Mouse (Mus musculus): ENCODE results near the gene Prkn. TPM values are rescaled to one million over a fixed set of nuclear protein-coding genes. Genes with fewer than 3 reads are reported as not detected.
A peak's percentile ranks its signal among the peaks of the same experiment; 100 is the strongest.

Prkn gene
- polyA plus RNA-seq, 1 experiment from 2014 or later = 2.8 TPM

DNA sequence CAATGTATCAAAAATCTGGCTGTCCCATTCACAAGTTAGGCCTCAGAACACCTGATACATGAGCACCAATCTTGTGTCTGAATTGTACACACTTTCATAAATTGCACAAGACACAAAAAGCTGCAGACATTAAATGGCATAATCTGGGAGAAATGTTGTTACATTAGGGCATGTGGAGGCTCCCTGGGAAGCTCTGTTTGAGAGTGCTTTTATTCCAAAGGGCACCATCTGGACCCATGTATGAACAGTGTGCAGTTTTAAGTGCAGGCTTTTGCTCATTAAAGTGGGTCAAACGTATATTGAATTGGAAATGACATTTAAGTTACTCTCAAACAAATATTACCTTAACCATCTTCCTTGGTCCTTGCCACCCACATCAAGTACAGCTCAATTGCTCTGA is 246.3 kb downstream of the Prkn start:
- no peak overlapping the region for H3K4me2 ChIP-seq (replicated peaks)
- H3K4me1 ChIP-seq = no peaks in the 10 kb centered on the region
- H3K36me3 ChIP-seq = no peaks in the 10 kb centered on the region
- no peak overlapping the region for H3K27ac ChIP-seq (replicated peaks)
- ATAC-seq (ENCODE audit: insufficient number of reproducible peaks, low FRiP score, low TSS enrichment, low read depth) = no peak
- WGBS = 41% methylated on average over 1 of the region's 1 CpGs
- H3K4me3 ChIP-seq (replicated peaks) = no peak overlapping the region
- peaks cover 5% of the 10 kb centered on the region; the same call in 1 of the 2 replicates for H3K27me3 ChIP-seq
- H3K9ac ChIP-seq = no peak overlapping the region
- H3K9me3 ChIP-seq (replicated peaks) = no peaks in the 10 kb centered on the region

GRCm38 (mm10) chr17:11087088-11087487 is 246.9 kb downstream of the Prkn start:
- no peak for ATAC-seq (ENCODE audit: insufficient number of reproducible peaks, low FRiP score, low TSS enrichment, low read depth)
- Histone ChIP-seq H3K36me3 (no peaks in the 10 kb centered on the region), H3K9me3 (replicated peaks) (no peaks in the 10 kb centered on the region), H3K4me1 (no peaks in the 10 kb centered on the region), H3K4me2 (replicated peaks) (no peak overlapping the region), H3K4me3 (replicated peaks) (no peak overlapping the region), H3K27me3 (peaks cover 5% of the 10 kb centered on the region; the same call in 1 of the 2 replicates), H3K27ac (replicated peaks) (no peak overlapping the region), H3K9ac (no peak overlapping the region)
- WGBS = 27% methylated on average over 5 of the region's 5 CpGs

DNA sequence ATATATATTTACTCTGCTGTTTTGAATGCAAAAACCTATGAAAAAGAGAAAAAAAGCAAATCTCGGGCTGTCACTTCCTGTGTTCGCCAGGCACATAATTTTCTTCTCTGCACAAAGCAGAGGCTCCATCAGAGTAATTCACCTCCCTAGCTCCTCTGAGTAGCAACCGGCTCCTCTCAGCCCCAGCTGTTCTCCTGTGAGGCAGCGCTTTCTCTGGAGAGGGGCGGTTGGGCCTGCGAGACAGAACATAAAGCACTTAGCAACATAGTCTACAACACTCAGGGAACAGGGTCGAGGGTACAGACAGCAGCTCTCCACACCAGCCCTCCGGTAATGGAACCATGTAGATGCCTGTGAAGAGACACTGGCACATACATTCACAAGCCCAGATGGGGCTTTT is 247.6 kb downstream of the Prkn start:
- Histone ChIP-seq H3K36me3 (no peaks in the 10 kb centered on the region), H3K4me3 (replicated peaks) (no peak overlapping the region), H3K27me3 (peaks cover 5% of the 10 kb centered on the region; the same call in 1 of the 2 replicates), H3K9ac (no peak overlapping the region), H3K4me2 (replicated peaks) (no peak overlapping the region), H3K27ac (replicated peaks) (no peak overlapping the region), H3K4me1 (peaks cover 4% of the 10 kb centered on the region; the same call in 1 of the 2 replicates), H3K9me3 (replicated peaks) (no peaks in the 10 kb centered on the region)
- WGBS = 22% methylated on average over 8 of the region's 8 CpGs
- ATAC-seq (ENCODE audit: insufficient number of reproducible peaks, low FRiP score, low TSS enrichment, low read depth) = no peak

DNA sequence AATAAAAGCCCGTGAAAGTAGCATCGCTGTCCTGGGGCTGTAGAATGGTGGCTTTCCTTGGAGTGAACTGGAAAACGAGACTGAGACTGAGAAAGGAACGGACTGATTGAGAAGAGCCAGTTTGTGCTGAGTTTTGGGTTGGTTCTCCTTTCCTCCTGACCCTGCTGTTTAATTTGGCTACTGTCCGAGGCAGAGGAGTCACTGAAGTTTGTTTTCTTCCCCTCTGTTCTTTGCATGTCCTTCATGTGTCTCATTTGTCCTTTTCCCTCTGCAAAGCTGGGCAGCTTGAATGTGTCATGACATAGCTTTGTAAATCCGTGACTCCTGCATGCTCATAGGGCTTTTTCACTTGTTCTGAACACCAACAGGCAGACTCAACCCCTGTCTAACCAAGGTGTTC is 249.2 kb downstream of the Prkn start:
- WGBS = 82% methylated on average over 6 of the region's 6 CpGs
- Histone ChIP-seq H3K27ac (replicated peaks) (no peak overlapping the region), H3K4me2 (replicated peaks) (no peak overlapping the region), H3K4me3 (replicated peaks) (no peak overlapping the region), H3K9ac (no peak overlapping the region), H3K4me1 (peaks cover 8% of the 10 kb centered on the region; the same call in 1 of the 2 replicates), H3K36me3 (no peaks in the 10 kb centered on the region), H3K27me3 (peaks cover 5% of the 10 kb centered on the region; the same call in 1 of the 2 replicates), H3K9me3 (replicated peaks) (no peaks in the 10 kb centered on the region)
- no peak for ATAC-seq (ENCODE audit: insufficient number of reproducible peaks, low FRiP score, low TSS enrichment, low read depth)

GRCm38 (mm10) chr17:11092900-11093299 is 252.7 kb downstream of the Prkn start:
- 24% methylated on average over 6 of the region's 6 CpGs for WGBS
- Histone ChIP-seq H3K4me1 (peaks cover 8% of the 10 kb centered on the region; the same call in 1 of the 2 replicates), H3K4me3 (replicated peaks) (no peak overlapping the region), H3K9me3 (replicated peaks) (no peaks in the 10 kb centered on the region), H3K4me2 (replicated peaks) (no peak overlapping the region), H3K9ac (no peak overlapping the region), H3K36me3 (no peaks in the 10 kb centered on the region), H3K27ac (replicated peaks) (no peak overlapping the region), H3K27me3 (peaks cover 5% of the 10 kb centered on the region; the same call in 1 of the 2 replicates)
- 0 out of 2 replicates have a peak, but pooled peaks have one; percentile 39 for ATAC-seq (ENCODE audit: insufficient number of reproducible peaks, low FRiP score, low TSS enrichment, low read depth)

DNA sequence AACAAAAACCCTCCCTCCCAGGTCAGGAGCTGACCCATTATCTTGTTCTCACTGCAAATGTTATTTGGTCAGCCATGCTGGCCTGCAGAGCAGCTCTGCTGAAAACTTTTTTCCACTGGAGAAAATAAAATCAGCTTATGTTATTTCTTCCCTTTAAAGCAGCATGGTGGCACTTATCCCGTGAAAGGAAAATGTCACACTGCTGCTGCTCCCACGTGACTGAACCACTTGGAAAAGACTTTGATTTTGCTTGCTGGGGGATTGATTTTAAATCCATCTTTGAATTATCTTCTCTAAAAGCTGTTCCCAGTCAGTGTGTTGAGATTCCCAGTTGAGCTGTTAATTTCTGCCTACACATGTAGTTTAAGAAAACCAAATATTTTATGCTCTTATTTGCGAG is 253.1 kb downstream of the Prkn start:
- H3K9me3 ChIP-seq (replicated peaks) = no peaks in the 10 kb centered on the region
- H3K4me2 ChIP-seq (replicated peaks) = no peak overlapping the region
- whole genome bisulfite sequencing = 42% methylated on average over 3 of the region's 3 CpGs
- H3K4me1 ChIP-seq = peaks cover 8% of the 10 kb centered on the region; the same call in 1 of the 2 replicates
- H3K27ac ChIP-seq (replicated peaks) = no peak overlapping the region
- no peak for ATAC-seq (ENCODE audit: insufficient number of reproducible peaks, low FRiP score, low TSS enrichment, low read depth)
- no peaks in the 10 kb centered on the region for H3K36me3 ChIP-seq
- H3K4me3 ChIP-seq (replicated peaks) = no peak overlapping the region
- H3K27me3 ChIP-seq = peaks cover 5% of the 10 kb centered on the region; the same call in 1 of the 2 replicates
- H3K9ac ChIP-seq = no peak overlapping the region

GRCm38 (mm10) chr17:11107007-11107406 is 266.8 kb downstream of the Prkn start:
- 70% methylated on average over 3 of the region's 3 CpGs for WGBS
- H3K9ac ChIP-seq = no peak overlapping the region

DNA sequence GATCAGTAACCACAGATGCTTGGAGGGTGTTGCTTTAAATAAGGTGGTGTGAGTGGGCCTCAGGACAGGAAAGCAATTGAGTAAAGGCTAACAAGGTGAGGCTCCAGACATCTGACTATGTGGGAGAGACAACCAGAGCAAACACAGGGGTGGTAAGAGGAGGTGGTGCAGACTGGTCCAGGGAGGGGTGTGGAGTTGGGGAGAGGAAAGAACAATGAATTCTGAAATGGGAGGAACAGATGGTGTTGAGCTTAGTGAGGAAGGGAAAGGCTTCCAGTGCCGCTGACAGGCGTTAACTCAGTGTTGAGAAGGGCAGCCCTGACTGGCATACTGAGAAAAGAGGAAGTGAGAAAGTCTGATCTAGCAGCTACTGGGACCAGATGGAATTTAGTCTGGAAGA is 267.7 kb downstream of the Prkn start:
- no peaks in the 10 kb centered on the region for H3K36me3 ChIP-seq
- H3K9me3 ChIP-seq (replicated peaks) = no peaks in the 10 kb centered on the region
- no peak overlapping the region for H3K4me3 ChIP-seq (replicated peaks)
- H3K9ac ChIP-seq = no peak overlapping the region
- no peak overlapping the region for H3K27ac ChIP-seq (replicated peaks)
- no peak for ATAC-seq (ENCODE audit: insufficient number of reproducible peaks, low FRiP score, low TSS enrichment, low read depth)
- H3K4me1 ChIP-seq = no peaks in the 10 kb centered on the region
- WGBS = 52% methylated on average over 2 of the region's 2 CpGs
- no peaks in the 10 kb centered on the region for H3K27me3 ChIP-seq
- H3K4me2 ChIP-seq (replicated peaks) = no peak overlapping the region

More at GRCm38 (mm10) chr17:11107007-11107406, 266.8 kb downstream of the Prkn start:
- Histone ChIP-seq H3K9me3 (replicated peaks) (no peaks in the 10 kb centered on the region), H3K27ac (replicated peaks) (no peak overlapping the region), H3K27me3 (no peaks in the 10 kb centered on the region), H3K4me2 (replicated peaks) (no peak overlapping the region), H3K4me3 (replicated peaks) (no peak overlapping the region), H3K4me1 (no peaks in the 10 kb centered on the region), H3K36me3 (no peaks in the 10 kb centered on the region)
- no peak for ATAC-seq (ENCODE audit: insufficient number of reproducible peaks, low FRiP score, low TSS enrichment, low read depth)

DNA sequence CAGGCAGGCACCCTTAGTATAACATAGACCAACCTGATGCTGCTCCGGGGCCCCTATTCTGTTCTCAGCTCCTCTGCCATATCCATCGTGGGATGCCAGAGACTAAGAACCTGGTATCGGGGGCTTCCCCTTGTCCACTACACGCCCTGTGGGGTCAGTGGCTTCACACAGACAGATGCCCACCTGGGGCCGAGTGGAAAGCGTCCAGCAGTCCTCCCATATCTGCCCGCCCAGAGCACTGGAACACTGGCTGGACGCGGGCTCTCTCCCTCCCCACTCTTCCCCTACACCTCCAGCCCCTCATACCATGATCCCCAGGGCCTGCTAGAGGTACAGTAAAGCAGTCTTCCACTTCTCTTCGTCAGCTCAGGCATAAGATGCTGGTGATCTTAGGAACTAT is 277.3 kb downstream of the Prkn start:
- no peaks in the 10 kb centered on the region for H3K27me3 ChIP-seq
- no peaks in the 10 kb centered on the region for H3K4me1 ChIP-seq
- H3K9ac ChIP-seq = no peak overlapping the region
- no peak overlapping the region for H3K4me2 ChIP-seq (replicated peaks)
- no peaks in the 10 kb centered on the region for H3K9me3 ChIP-seq (replicated peaks)
- no peak for ATAC-seq (ENCODE audit: insufficient number of reproducible peaks, low FRiP score, low TSS enrichment, low read depth)
- H3K27ac ChIP-seq (replicated peaks) = no peak overlapping the region
- WGBS = 74% methylated on average over 10 of the region's 10 CpGs
- no peak overlapping the region for H3K4me3 ChIP-seq (replicated peaks)
- no peaks in the 10 kb centered on the region for H3K36me3 ChIP-seq

- Histone ChIP-seq H3K36me3 (no peaks in the 10 kb centered on the region), H3K4me3 (replicated peaks) (no peak overlapping the region), H3K4me2 (replicated peaks) (no peak overlapping the region), H3K9ac (no peak overlapping the region), H3K4me1 (no peaks in the 10 kb centered on the region), H3K9me3 (replicated peaks) (no peaks in the 10 kb centered on the region), H3K27ac (replicated peaks) (no peak overlapping the region), H3K27me3 (no peaks in the 10 kb centered on the region)
- 68% methylated on average over 7 of the region's 7 CpGs for WGBS
- ATAC-seq (ENCODE audit: insufficient number of reproducible peaks, low FRiP score, low TSS enrichment, low read depth) = no peak
Observed at GRCm38 (mm10) chr17:11124048-11124447, 283.9 kb downstream of the Prkn start.

DNA sequence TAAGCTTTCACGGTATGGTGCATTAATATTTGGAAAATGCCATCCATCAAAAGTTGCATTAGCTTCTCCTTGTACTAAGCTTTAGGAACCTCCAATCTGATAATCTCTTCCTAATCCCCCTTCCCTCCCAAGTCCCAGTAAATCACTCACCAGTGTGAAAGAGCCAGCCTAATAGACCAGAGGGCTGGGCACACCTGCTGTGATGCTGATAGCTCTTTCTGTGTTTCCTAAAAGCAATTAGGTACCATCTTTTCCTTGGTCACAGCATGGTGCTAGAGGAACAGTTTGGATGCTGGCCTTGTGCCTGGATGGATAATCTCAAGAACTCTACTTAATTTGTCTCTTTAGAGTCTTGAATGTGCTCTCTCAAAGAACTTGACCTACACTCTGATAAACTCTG is 287.0 kb downstream of the Prkn start:
- Histone ChIP-seq H3K4me2 (replicated peaks) (no peak overlapping the region), H3K4me3 (replicated peaks) (no peak overlapping the region), H3K9me3 (replicated peaks) (no peaks in the 10 kb centered on the region), H3K36me3 (no peaks in the 10 kb centered on the region), H3K9ac (no peak overlapping the region), H3K4me1 (no peaks in the 10 kb centered on the region), H3K27me3 (no peaks in the 10 kb centered on the region), H3K27ac (replicated peaks) (no peak overlapping the region)
- 61% methylated on average over 1 of the region's 1 CpGs for WGBS
- no peak for ATAC-seq (ENCODE audit: insufficient number of reproducible peaks, low FRiP score, low TSS enrichment, low read depth)

DNA sequence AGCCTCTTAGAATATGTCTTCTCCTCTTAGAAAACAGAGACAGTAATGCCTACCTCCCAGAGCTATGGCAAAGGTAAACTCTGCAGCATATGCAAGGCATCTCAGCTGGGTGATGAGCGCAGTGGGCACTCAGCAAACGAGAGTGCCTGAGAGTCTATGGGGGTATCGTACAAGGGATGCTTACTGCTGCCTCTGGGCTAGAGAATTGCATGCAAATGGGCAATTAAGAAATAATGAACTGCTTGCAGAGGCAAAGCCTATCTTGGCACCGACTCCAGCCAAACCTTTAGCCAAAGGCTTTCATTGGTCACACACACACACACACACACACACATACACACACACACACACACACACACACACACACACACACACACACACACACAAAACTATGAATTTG is 290.7 kb downstream of the Prkn start:
- H3K27me3 ChIP-seq = no peaks in the 10 kb centered on the region
- WGBS = 68% methylated on average over 4 of the region's 4 CpGs

More for the DNA sequence above, 290.7 kb downstream of the Prkn start:
- no peak overlapping the region for H3K4me2 ChIP-seq (replicated peaks)
- no peaks in the 10 kb centered on the region for H3K36me3 ChIP-seq
- H3K9me3 ChIP-seq (replicated peaks) = no peaks in the 10 kb centered on the region
- H3K27ac ChIP-seq (replicated peaks) = no peak overlapping the region
- no peak overlapping the region for H3K9ac ChIP-seq
- no peak for ATAC-seq (ENCODE audit: insufficient number of reproducible peaks, low FRiP score, low TSS enrichment, low read depth)
- H3K4me3 ChIP-seq (replicated peaks) = no peak overlapping the region
- H3K4me1 ChIP-seq = no peaks in the 10 kb centered on the region
